Mouse (Mus musculus) spleen, postnatal 36 days (tissue): ENCODE data around the gene Gm9945.

Experiments
- DNase-seq, 2 experiments: peaks; one replicate each; pipeline ENCODE4 v3.0.0; 2022; ENCODE audit warnings: low spot score in 2 of 2, mixed read lengths in 1 of 2

The Gm9945 gene

DNA sequence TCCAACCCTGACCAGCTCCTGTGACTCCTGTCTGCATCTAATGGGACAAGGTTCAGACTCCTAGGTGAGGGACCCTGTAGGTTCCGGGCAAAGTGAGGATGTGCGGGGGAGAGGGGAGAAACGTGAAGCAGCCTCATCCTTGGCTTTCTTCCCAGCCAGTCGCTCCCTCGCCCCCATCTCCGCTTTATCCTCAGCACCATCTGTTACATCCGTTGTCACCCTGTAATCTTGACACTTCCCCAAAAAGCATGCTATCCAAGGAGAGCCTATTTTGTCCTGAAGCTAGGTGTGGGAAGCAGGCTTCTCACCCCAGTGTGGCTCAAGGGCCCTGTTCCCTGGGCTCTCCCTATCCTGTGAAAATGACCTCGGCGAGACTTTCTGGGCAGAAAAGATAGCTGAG is 43.0 kb downstream of the Gm9945 start:
- no peak for DNase-seq

DNA sequence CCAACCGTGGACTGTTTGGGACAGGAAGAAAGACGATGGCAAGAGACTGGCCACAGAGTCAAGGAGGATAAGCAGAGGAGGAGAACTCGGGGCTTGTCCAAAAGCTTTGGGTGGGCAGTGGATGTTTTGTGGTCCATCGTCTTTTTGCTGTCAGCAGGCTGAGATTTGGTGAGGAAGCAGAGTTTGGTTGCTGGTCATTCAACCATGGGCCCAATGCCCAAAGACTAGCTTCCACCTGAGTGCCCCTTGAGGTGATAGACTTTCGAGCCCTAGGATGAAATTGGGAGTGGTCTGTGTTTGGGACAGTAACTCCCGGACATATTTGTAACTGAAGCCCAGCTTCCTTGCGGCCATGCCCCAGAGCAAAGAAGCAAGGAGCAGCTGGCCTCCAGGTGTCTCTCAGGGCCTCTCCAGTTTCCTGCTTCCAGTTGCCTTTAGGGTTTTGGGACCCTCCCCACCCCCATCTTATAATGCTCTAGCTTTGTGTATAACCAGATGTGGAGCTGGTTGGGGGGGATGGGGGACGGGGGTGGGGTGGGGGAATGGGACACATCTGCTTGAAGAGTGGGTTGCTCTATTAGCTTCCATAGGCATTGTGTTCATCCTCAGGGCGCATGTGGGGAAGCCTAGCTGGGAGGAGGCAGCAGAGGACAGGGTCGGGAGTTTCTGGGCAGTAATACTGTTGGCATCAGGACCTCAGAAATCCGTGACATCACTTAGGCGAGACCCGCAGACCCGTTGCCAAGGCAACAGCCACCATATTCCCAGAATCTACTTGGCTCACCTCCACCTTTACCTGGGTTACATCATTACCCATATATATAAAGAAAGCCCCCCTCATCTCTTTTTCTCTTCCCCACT is 43.8 kb downstream of the Gm9945 start:
- no peak for DNase-seq

- no peak for DNase-seq
Measured at GRCm38 (mm10) chr11:53524905-53525304, 44.9 kb downstream of the Gm9945 start.

GRCm38 (mm10) chr11:53525461-53525860 is 45.5 kb downstream of the Gm9945 start:
- no peak for DNase-seq

DNA sequence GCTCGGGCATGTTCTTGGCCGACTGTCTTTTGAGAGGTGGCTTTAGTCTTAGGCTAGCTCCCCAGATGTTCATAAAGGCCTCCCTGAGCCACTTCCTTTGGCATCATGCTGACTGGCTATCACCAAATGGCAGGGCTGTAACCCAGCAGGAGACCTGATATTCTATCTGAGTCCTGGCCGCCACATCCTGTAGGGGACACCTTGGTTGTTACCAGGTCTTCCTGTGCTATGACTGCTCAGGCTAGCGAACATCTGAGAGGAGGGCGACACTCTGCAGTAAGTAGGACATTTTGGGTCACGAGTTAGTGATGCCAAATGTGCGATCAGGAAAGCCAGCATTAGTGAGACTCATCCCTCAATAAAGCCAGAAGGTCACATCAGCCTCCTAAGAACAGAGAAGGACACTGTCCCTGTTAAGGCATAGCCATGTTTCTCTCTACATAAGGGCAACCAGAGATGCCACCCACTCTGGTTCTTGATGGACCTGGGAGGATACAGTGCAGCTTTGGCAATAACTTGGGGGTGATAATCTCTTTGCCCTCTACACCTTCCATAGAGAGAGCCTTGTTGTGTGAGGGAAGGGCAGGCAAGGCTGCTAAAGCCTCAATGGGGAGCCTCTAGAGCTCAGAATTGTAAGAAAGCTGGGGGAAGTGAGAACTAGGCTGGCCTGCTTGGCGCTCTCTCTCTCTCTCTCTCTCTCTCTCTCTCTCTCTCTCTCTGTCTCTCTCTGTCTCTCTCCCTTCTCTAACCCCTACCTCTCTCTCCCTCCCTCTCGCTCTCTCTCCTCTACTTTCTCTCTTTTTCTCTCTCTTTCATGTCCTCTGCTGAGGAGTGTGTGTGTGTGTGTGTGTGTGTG is 48.7 kb downstream of the Gm9945 start:
- DNase-seq, result no peak

- DNase-seq, result no peak
Measured at GRCm38 (mm10) chr11:53529253-53529557, 49.2 kb downstream of the Gm9945 start.

GRCm38 (mm10) chr11:53530001-53530400 is 50.0 kb downstream of the Gm9945 start:
- no peak for DNase-seq
